Mouse (Mus musculus): Measurements from ENCODE around the gene Lrrc39. TPM values are rescaled to one million over a fixed set of nuclear protein-coding genes. Genes with fewer than 3 reads are reported as not detected.
"Not testable (repeated sequence)": the region's sequence is repeated elsewhere in the genome, so short reads cannot be mapped to it uniquely, and the experiment has no call there.

Gene Lrrc39
- total RNA-seq, 1 experiment = 0.62 TPM

DNA sequence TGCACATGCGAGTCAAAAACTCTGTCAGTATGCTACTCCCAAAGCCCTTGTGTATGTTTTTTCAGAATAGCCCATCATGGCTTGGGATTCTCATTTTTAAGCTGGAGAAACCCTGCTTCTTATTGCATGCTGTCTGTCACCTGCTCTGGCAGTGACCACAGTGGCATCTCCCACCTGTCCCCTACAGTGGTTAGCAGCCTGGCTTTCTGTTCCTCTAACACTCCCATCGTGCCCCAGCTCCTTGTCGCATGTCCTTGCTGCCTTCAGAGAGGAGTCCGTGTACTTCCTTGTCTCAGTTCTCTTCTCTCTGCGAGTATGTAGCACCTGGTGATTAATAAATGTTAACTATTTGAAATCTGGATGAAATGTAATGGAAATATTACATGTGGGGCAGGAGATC is 15.3 kb upstream of the Lrrc39 start:
- no peak overlapping the region for H3K9ac ChIP-seq (ENCODE audit: insufficient read depth, low read depth, low read length, poor library complexity, severe bottlenecking)
- H3K4me3 ChIP-seq (ENCODE audit: insufficient read depth in 1 of 2, low read depth in 1 of 2, low read length in 2 of 2, poor library complexity in 1 of 2, severe bottlenecking in 1 of 2) = no peak overlapping the region
- peaks cover 19% of the 10 kb centered on the region for H3K36me3 ChIP-seq (ENCODE audit: control insufficient read depth, insufficient read depth, low read length, poor library complexity, severe bottlenecking)
- no peak overlapping the region for H3K27ac ChIP-seq (ENCODE audit: insufficient read depth, low read depth, low read length, poor library complexity, severe bottlenecking)
- TF ChIP-seq ZNF384 (IDR thresholded peaks at IDR 0.05; ENCODE audit: low read depth, low read length) (no peak), ZC3H11A (IDR thresholded peaks at IDR 0.05; ENCODE audit: borderline replicate concordance, low read depth, low read length) (no peak), HCFC1 (IDR thresholded peaks at IDR 0.05; ENCODE audit: borderline replicate concordance, insufficient read depth, low read length) (no peak), MAFK (IDR thresholded peaks at IDR 0.05; ENCODE audit: insufficient read depth, low read depth, low read length) (no peak), CHD2 (IDR thresholded peaks at IDR 0.05; ENCODE audit: low read depth, low read length) (no peak)
- DNase-seq (ENCODE audit: low read depth, low spot score) = no peak
- H3K4me1 ChIP-seq (ENCODE audit: control insufficient read depth in 2 of 2, insufficient read depth in 2 of 2, low read length in 2 of 2, poor library complexity in 1 of 2) = no peaks in the 10 kb centered on the region
- no peaks in the 10 kb centered on the region for H3K9me3 ChIP-seq (ENCODE audit: control insufficient read depth, insufficient read depth, low read depth, low read length)
- in situ Hi-C loops (cut with MboI; ENCODE audit: low sequenced_read_pairs in 2 of 2, unreplicated experiment in 2 of 2) = no loop called here

DNA sequence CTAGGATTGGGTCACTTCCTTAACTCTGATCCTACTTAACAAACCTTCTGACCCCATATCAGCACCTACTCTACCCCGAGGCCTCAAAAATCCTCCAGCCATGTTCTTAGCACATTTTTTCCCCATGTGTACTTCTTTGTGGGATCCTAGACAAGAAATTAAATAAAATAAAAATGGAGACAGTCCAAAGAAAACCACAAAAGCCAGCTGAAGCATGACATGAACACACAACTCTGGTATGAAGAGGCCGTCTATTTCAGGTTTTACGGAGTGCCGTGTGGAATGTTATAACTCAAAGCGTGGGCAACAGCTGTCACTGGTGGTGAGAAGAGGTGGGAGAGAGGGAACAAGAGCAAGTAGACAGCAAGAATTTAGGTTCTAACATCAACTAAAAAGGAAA is 11.4 kb upstream of the Lrrc39 start:
- in situ Hi-C loops (cut with MboI; ENCODE audit: low sequenced_read_pairs in 2 of 2, unreplicated experiment in 2 of 2) = no loop called here
- no peak for TF ChIP-seq MAFK (IDR thresholded peaks at IDR 0.05; ENCODE audit: insufficient read depth, low read depth, low read length)
- TF ChIP-seq CHD2 (IDR thresholded peaks at IDR 0.05; ENCODE audit: low read depth, low read length) = no peak
- TF ChIP-seq HCFC1 (IDR thresholded peaks at IDR 0.05; ENCODE audit: borderline replicate concordance, insufficient read depth, low read length) = no peak
- TF ChIP-seq ZC3H11A (IDR thresholded peaks at IDR 0.05; ENCODE audit: borderline replicate concordance, low read depth, low read length) = no peak
- no peak for TF ChIP-seq ZNF384 (IDR thresholded peaks at IDR 0.05; ENCODE audit: low read depth, low read length)

DNA sequence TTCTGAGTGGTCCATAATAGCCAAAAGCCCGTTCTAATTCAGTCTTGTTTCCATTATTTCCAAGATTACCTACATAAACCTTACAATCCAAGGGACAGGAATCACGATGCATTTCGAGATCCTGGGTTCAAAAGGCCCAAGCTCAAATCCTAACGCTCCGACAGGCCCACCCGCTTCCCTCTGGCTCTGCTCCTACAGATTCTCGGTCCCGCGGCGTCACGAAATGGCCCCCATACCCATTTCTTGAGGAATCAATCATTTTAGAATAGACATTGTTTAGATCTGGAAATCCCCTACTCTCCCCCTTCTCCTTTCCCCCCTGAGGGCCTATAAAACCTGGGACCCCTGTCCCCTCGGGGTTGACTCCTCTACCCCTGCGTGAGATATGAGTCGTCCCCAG is 1.5 kb upstream of the Lrrc39 start:
- H3K9ac ChIP-seq (ENCODE audit: insufficient read depth, low read depth, low read length, poor library complexity, severe bottlenecking); H3K36me3 ChIP-seq (ENCODE audit: control insufficient read depth, insufficient read depth, low read length, poor library complexity, severe bottlenecking); H3K4me3 ChIP-seq (ENCODE audit: insufficient read depth in 1 of 2, low read depth in 1 of 2, low read length in 2 of 2, poor library complexity in 1 of 2, severe bottlenecking in 1 of 2); H3K27ac ChIP-seq (ENCODE audit: insufficient read depth, low read depth, low read length, poor library complexity, severe bottlenecking); in situ Hi-C loops (cut with MboI; ENCODE audit: low sequenced_read_pairs in 2 of 2, unreplicated experiment in 2 of 2); DNase-seq (ENCODE audit: low read depth, low spot score); H3K9me3 ChIP-seq (ENCODE audit: control insufficient read depth, insufficient read depth, low read depth, low read length); H3K4me1 ChIP-seq (ENCODE audit: control insufficient read depth in 2 of 2, insufficient read depth in 2 of 2, low read length in 2 of 2, poor library complexity in 1 of 2): not testable (repeated sequence)

More for the DNA sequence above, 11.4 kb upstream of the Lrrc39 start:
- no peak overlapping the region for H3K4me3 ChIP-seq (ENCODE audit: insufficient read depth in 1 of 2, low read depth in 1 of 2, low read length in 2 of 2, poor library complexity in 1 of 2, severe bottlenecking in 1 of 2)
- no peak overlapping the region for H3K27ac ChIP-seq (ENCODE audit: insufficient read depth, low read depth, low read length, poor library complexity, severe bottlenecking)
- H3K36me3 ChIP-seq (ENCODE audit: control insufficient read depth, insufficient read depth, low read length, poor library complexity, severe bottlenecking) = peaks cover 12% of the 10 kb centered on the region; the same call in 1 of the 2 replicates
- no peaks in the 10 kb centered on the region for H3K4me1 ChIP-seq (ENCODE audit: control insufficient read depth in 2 of 2, insufficient read depth in 2 of 2, low read length in 2 of 2, poor library complexity in 1 of 2)
- H3K9ac ChIP-seq (ENCODE audit: insufficient read depth, low read depth, low read length, poor library complexity, severe bottlenecking) = no peak overlapping the region
- no peaks in the 10 kb centered on the region for H3K9me3 ChIP-seq (ENCODE audit: control insufficient read depth, insufficient read depth, low read depth, low read length)
- DNase-seq (ENCODE audit: low read depth, low spot score) = no peak

DNA sequence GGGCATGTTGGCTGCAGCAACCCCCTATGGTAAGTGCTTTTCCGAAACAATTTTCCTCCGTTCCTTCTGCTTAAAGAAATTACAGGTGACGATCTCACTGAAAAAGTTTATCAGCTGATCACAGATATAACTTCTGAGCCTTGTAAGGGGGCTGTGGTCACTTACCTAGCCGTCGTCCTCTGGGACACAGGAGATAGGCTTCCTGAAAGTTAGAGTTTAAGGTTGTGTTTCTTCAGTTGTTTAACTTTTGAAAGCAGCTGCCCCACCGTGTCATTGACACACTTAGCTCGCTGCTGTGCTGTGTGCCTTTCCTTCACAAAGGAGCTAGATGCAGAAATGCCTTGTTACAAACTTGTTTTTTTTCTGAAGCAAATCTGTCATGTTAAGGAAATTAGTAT is 321 bp downstream of the Lrrc39 start:
- H3K9me3 ChIP-seq (ENCODE audit: control insufficient read depth, insufficient read depth, low read depth, low read length) = no peaks in the 10 kb centered on the region
- no peak overlapping the region for H3K4me3 ChIP-seq (ENCODE audit: insufficient read depth in 1 of 2, low read depth in 1 of 2, low read length in 2 of 2, poor library complexity in 1 of 2, severe bottlenecking in 1 of 2)
- TF ChIP-seq ZC3H11A (IDR thresholded peaks at IDR 0.05; ENCODE audit: borderline replicate concordance, low read depth, low read length) = no peak
- no peak for TF ChIP-seq MAFK (IDR thresholded peaks at IDR 0.05; ENCODE audit: insufficient read depth, low read depth, low read length)
- no peak for TF ChIP-seq HCFC1 (IDR thresholded peaks at IDR 0.05; ENCODE audit: borderline replicate concordance, insufficient read depth, low read length)
- no peak for TF ChIP-seq CHD2 (IDR thresholded peaks at IDR 0.05; ENCODE audit: low read depth, low read length)
- TF ChIP-seq ZNF384 (IDR thresholded peaks at IDR 0.05; ENCODE audit: low read depth, low read length) = no peak
- DNase-seq (ENCODE audit: low read depth, low spot score) = no peak
- no peak overlapping the region for H3K9ac ChIP-seq (ENCODE audit: insufficient read depth, low read depth, low read length, poor library complexity, severe bottlenecking)
- in situ Hi-C loops (cut with MboI; ENCODE audit: low sequenced_read_pairs in 2 of 2, unreplicated experiment in 2 of 2) = no loop called here
- H3K4me1 ChIP-seq (ENCODE audit: control insufficient read depth in 2 of 2, insufficient read depth in 2 of 2, low read length in 2 of 2, poor library complexity in 1 of 2) = no peaks in the 10 kb centered on the region
- no peaks in the 10 kb centered on the region for H3K36me3 ChIP-seq (ENCODE audit: control insufficient read depth, insufficient read depth, low read length, poor library complexity, severe bottlenecking)
- no peak overlapping the region for H3K27ac ChIP-seq (ENCODE audit: insufficient read depth, low read depth, low read length, poor library complexity, severe bottlenecking)

DNA sequence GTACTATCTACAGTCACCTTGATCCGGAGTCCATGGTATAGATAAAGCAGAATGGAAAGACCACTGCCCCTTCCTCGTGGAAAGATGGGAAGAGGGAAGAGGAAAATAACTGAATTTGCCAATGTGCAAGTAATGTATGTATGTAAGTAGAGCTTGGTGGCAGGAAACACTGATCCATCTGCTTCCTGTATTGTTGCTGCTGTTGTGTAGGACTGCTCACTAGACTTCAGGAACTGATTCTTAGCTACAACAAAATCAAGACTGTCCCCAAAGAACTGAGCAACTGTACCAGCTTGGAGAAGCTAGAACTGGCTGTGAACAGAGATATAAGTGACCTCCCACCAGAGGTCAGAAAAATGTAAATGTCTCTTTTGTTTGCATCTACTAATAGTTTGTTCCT is 7.9 kb downstream of the Lrrc39 start:
- H3K9me3 ChIP-seq (ENCODE audit: control insufficient read depth, insufficient read depth, low read depth, low read length) = no peaks in the 10 kb centered on the region
- no peaks in the 10 kb centered on the region for H3K36me3 ChIP-seq (ENCODE audit: control insufficient read depth, insufficient read depth, low read length, poor library complexity, severe bottlenecking)
- no peak overlapping the region for H3K4me3 ChIP-seq (ENCODE audit: insufficient read depth in 1 of 2, low read depth in 1 of 2, low read length in 2 of 2, poor library complexity in 1 of 2, severe bottlenecking in 1 of 2)
- H3K4me1 ChIP-seq (ENCODE audit: control insufficient read depth in 2 of 2, insufficient read depth in 2 of 2, low read length in 2 of 2, poor library complexity in 1 of 2) = no peaks in the 10 kb centered on the region
- H3K9ac ChIP-seq (ENCODE audit: insufficient read depth, low read depth, low read length, poor library complexity, severe bottlenecking) = no peak overlapping the region
- TF ChIP-seq CHD2 (IDR thresholded peaks at IDR 0.05; ENCODE audit: low read depth, low read length) (no peak), HCFC1 (IDR thresholded peaks at IDR 0.05; ENCODE audit: borderline replicate concordance, insufficient read depth, low read length) (no peak), ZNF384 (IDR thresholded peaks at IDR 0.05; ENCODE audit: low read depth, low read length) (no peak), MAFK (IDR thresholded peaks at IDR 0.05; ENCODE audit: insufficient read depth, low read depth, low read length) (no peak), ZC3H11A (IDR thresholded peaks at IDR 0.05; ENCODE audit: borderline replicate concordance, low read depth, low read length) (no peak)
- no peak for DNase-seq (ENCODE audit: low read depth, low spot score)
- no peak overlapping the region for H3K27ac ChIP-seq (ENCODE audit: insufficient read depth, low read depth, low read length, poor library complexity, severe bottlenecking)
- in situ Hi-C loops (cut with MboI; ENCODE audit: low sequenced_read_pairs in 2 of 2, unreplicated experiment in 2 of 2) = no loop called here
